Mouse (Mus musculus): Measurements from ENCODE around the gene Abca13.

- no peak for TF ChIP-seq CTCF (IDR thresholded peaks at IDR 0.05; ENCODE audit: low read depth)
- no peak for TF ChIP-seq EP300 (IDR thresholded peaks at IDR 0.05; ENCODE audit: low read depth)
These were observed 28.8 kb downstream of the Abca13 start for GRCm38 (mm10) chr11:9220501-9220900.

Measured in liver, postnatal 0 days (tissue).